ENCODE assay signal across 38 mouse cellular contexts in genomic region chr1:136001438-136001837, GRCm38 (mm10). TPM values are rescaled to one million over a fixed set of nuclear protein-coding genes. Genes with fewer than 3 reads are reported as not detected.
DNase-seq lines count a peak whose midpoint lies in the region; ATAC-seq and TF ChIP-seq lines count a peak whose summit lies in the region.
"Had no signal": no experiment of that assay in that cellular context is flagged by ENCODE, and none has a peak within 500 bp of the region (broad histone marks: within the 10 kb centered on the region; RNA-seq: fewer than 3 reads in every experiment).

No protein-coding gene starts in this region.

- peak overlapping the region; percentile 56; the same call in 1 of the 2 replicates for H3K27ac ChIP-seq in kidney, adult 2 months (ENCODE audit: insufficient read depth, low read depth, low read length)
- no peak overlapping the region for H3K27ac ChIP-seq in kidney, embryonic 15.5 days
- 0 out of 2 replicates have a peak overlapping the region, but pooled peaks have one; percentile 16 for H3K27ac ChIP-seq in liver, postnatal 0 days (ENCODE audit: low read depth)
- no peak overlapping the region for H3K27ac ChIP-seq in intestine, embryonic 15.5 days
- no peak overlapping the region for H3K27ac ChIP-seq in kidney, postnatal 0 days
- H3K27ac ChIP-seq: embryonic facial prominence, embryonic 10.5 days; embryonic facial prominence, embryonic 15.5 days; forebrain, embryonic 12.5 days; heart, adult 2 months; hindbrain, embryonic 10.5 days; hindbrain, embryonic 15.5 days; layer of hippocampus, adult 2 months; midbrain, embryonic 10.5 days; stomach, postnatal 0 days had no signal

- intact Hi-C loops in heart, postnatal 25 days (cut with DNase I): no loop called here

- WGBS in kidney, adult 2 months: 64% methylated on average over 2 of the region's 2 CpGs
- 81% methylated on average over 2 of the region's 2 CpGs for WGBS in kidney, embryonic 15.5 days
- 58% methylated on average over 2 of the region's 2 CpGs for WGBS in liver, postnatal 0 days (ENCODE audit: insufficient replicate concordance)
- WGBS in intestine, embryonic 15.5 days: 81% methylated on average over 2 of the region's 2 CpGs
- 81% methylated on average over 2 of the region's 2 CpGs for WGBS in kidney, postnatal 0 days

- peaks cover 4% of the 10 kb centered on the region; the same call in 1 of the 2 replicates for H3K4me1 ChIP-seq in kidney, adult 2 months (ENCODE audit: control insufficient read depth, insufficient read depth, low read length)
- H3K4me1 ChIP-seq in kidney, embryonic 15.5 days: no peaks in the 10 kb centered on the region
- peaks cover 2% of the 10 kb centered on the region; the same call in 1 of the 2 replicates for H3K4me1 ChIP-seq in liver, postnatal 0 days (ENCODE audit: insufficient read depth)
- no peaks in the 10 kb centered on the region for H3K4me1 ChIP-seq in intestine, embryonic 15.5 days (replicated peaks)
- no peaks in the 10 kb centered on the region for H3K4me1 ChIP-seq in kidney, postnatal 0 days (replicated peaks; ENCODE audit: insufficient read depth, low read length)
- H3K4me1 ChIP-seq: embryonic facial prominence, embryonic 10.5 days; embryonic facial prominence, embryonic 15.5 days; forebrain, embryonic 12.5 days; hindbrain, embryonic 10.5 days; hindbrain, embryonic 15.5 days; midbrain, embryonic 10.5 days had no signal

- TF ChIP-seq EP300 in liver, postnatal 0 days (IDR thresholded peaks at IDR 0.05; ENCODE audit: low read depth): no peak

- TF ChIP-seq POLR2A in kidney, adult 2 months (IDR thresholded peaks at IDR 0.05; ENCODE audit: low read depth, low read length): no peak

- H3K9me3 ChIP-seq in kidney, embryonic 15.5 days (replicated peaks): no peaks in the 10 kb centered on the region
- no peaks in the 10 kb centered on the region for H3K9me3 ChIP-seq in liver, postnatal 0 days (ENCODE audit: low read length)
- no peaks in the 10 kb centered on the region for H3K9me3 ChIP-seq in intestine, embryonic 15.5 days
- no peaks in the 10 kb centered on the region for H3K9me3 ChIP-seq in kidney, postnatal 0 days (replicated peaks; ENCODE audit: low read length)
- H3K9me3 ChIP-seq: embryonic facial prominence, embryonic 10.5 days; embryonic facial prominence, embryonic 15.5 days; forebrain, embryonic 12.5 days; heart, embryonic 12.5 days; hindbrain, embryonic 10.5 days; hindbrain, embryonic 15.5 days had no signal

- H3K9ac ChIP-seq in kidney, embryonic 15.5 days: no peak overlapping the region
- H3K9ac ChIP-seq in liver, postnatal 0 days (replicated peaks): no peak overlapping the region
- no peak overlapping the region for H3K9ac ChIP-seq in intestine, embryonic 15.5 days
- H3K9ac ChIP-seq in kidney, postnatal 0 days (ENCODE audit: low read depth, low read length): no peak overlapping the region
- H3K9ac ChIP-seq: embryonic facial prominence, embryonic 15.5 days; forebrain, embryonic 12.5 days; forebrain, postnatal 0 days; heart, embryonic 12.5 days; hindbrain, embryonic 15.5 days; lung, embryonic 14.5 days had no signal

- DNase-seq in kidney, adult 2 months: peak; percentile 81
- DNase-seq in liver, postnatal 0 days: no peak
- DNase-seq in liver: no peak
- DNase-seq in kidney, postnatal 0 days (ENCODE audit: low spot score): peak; percentile 8
- no peak for DNase-seq in heart, postnatal 25 days (ENCODE audit: low spot score)
- DNase-seq in layer of hippocampus, postnatal 25 days (ENCODE audit: extremely low spot score in 1 of 2, low spot score in 1 of 2): no peak
- DNase-seq: adrenal gland, postnatal 10 days; cerebellum, adult 8-10 months; cerebellum, postnatal 25 days; forebrain, postnatal 0 days; heart, adult 2 months; layer of hippocampus, postnatal 36 days; left cerebral cortex, postnatal 4 days; lung, embryonic 14.5 days; right cerebral cortex, adult 18-20 months; spleen, adult 18-20 months; thymus, adult 18-20 months; thymus, postnatal 25 days had no signal

- H3K27me3 ChIP-seq in kidney, adult 2 months (replicated peaks; ENCODE audit: control insufficient read depth, insufficient read depth, low read length): no peaks in the 10 kb centered on the region
- H3K27me3 ChIP-seq in kidney, embryonic 15.5 days: peaks cover 3% of the 10 kb centered on the region
- no peaks in the 10 kb centered on the region for H3K27me3 ChIP-seq in liver, postnatal 0 days (ENCODE audit: insufficient read depth, low read length)
- no peaks in the 10 kb centered on the region for H3K27me3 ChIP-seq in intestine, embryonic 15.5 days (replicated peaks)
- no peaks in the 10 kb centered on the region for H3K27me3 ChIP-seq in kidney, postnatal 0 days (ENCODE audit: insufficient read depth, low read length)

- no peak overlapping the region for H3K4me3 ChIP-seq in kidney, adult 2 months (ENCODE audit: insufficient read depth, low read depth, low read length)
- H3K4me3 ChIP-seq in kidney, embryonic 15.5 days (replicated peaks): no peak overlapping the region
- H3K4me3 ChIP-seq in liver, postnatal 0 days (ENCODE audit: low read depth, low read length): no peak overlapping the region
- no peak overlapping the region for H3K4me3 ChIP-seq in intestine, embryonic 15.5 days (replicated peaks)
- no peak overlapping the region for H3K4me3 ChIP-seq in kidney, postnatal 0 days (replicated peaks; ENCODE audit: low read depth, low read length)
- H3K4me3 ChIP-seq: embryonic facial prominence, embryonic 10.5 days; embryonic facial prominence, embryonic 15.5 days; forebrain, embryonic 12.5 days; heart, adult 2 months; heart, embryonic 12.5 days; hindbrain, embryonic 10.5 days; hindbrain, embryonic 15.5 days; layer of hippocampus, adult 2 months; midbrain, embryonic 10.5 days had no signal

- TF ChIP-seq CTCF in kidney, adult 2 months (conservative IDR thresholded peaks at IDR 0.05; ENCODE audit: insufficient read depth, insufficient read length, low read depth, low read length): no peak
- TF ChIP-seq CTCF in liver, postnatal 0 days (IDR thresholded peaks at IDR 0.05; ENCODE audit: low read depth): no peak
- no peak for TF ChIP-seq CTCF in kidney, postnatal 0 days (IDR thresholded peaks at IDR 0.05; ENCODE audit: low read depth)

- no peak for ATAC-seq in kidney, embryonic 15.5 days (replicated peaks; ENCODE audit: low FRiP score)
- peak; percentile 57 for ATAC-seq in liver, postnatal 0 days
- peak; percentile 73 for ATAC-seq in intestine, embryonic 15.5 days
- ATAC-seq in kidney, postnatal 0 days (replicated peaks; ENCODE audit: low FRiP score, low read depth): peak; percentile 72; the same call in 1 of the 2 replicates
- ATAC-seq: forebrain, postnatal 0 days; inflammation-experienced regulatory T-cells, adult 6 months; midbrain, embryonic 16.5 days; Patski had no signal

- H3K36me3 ChIP-seq in kidney, adult 2 months (ENCODE audit: control insufficient read depth, insufficient read depth, low read length): no peaks in the 10 kb centered on the region
- no peaks in the 10 kb centered on the region for H3K36me3 ChIP-seq in kidney, embryonic 15.5 days
- H3K36me3 ChIP-seq in liver, postnatal 0 days (replicated peaks; ENCODE audit: insufficient read depth, low read length): no peaks in the 10 kb centered on the region
- no peaks in the 10 kb centered on the region for H3K36me3 ChIP-seq in intestine, embryonic 15.5 days
- H3K36me3 ChIP-seq in kidney, postnatal 0 days (ENCODE audit: insufficient read depth, low read length): no peaks in the 10 kb centered on the region
- H3K36me3 ChIP-seq: embryonic facial prominence, embryonic 10.5 days; embryonic facial prominence, embryonic 15.5 days; forebrain, embryonic 12.5 days; heart, embryonic 12.5 days; hindbrain, embryonic 10.5 days; hindbrain, embryonic 15.5 days; midbrain, embryonic 10.5 days had no signal

- no peak overlapping the region for H3K4me2 ChIP-seq in kidney, embryonic 15.5 days
- no peak overlapping the region; the same call in 1 of the 2 replicates for H3K4me2 ChIP-seq in liver, postnatal 0 days (ENCODE audit: low read depth, low read length)
- no peak overlapping the region for H3K4me2 ChIP-seq in intestine, embryonic 15.5 days (replicated peaks)
- H3K4me2 ChIP-seq in kidney, postnatal 0 days (ENCODE audit: low read length): no peak overlapping the region
- H3K4me2 ChIP-seq: embryonic facial prominence, embryonic 15.5 days; forebrain, embryonic 12.5 days; heart, embryonic 12.5 days; hindbrain, embryonic 15.5 days; lung, embryonic 14.5 days had no signal

RNA-seq across cellular contexts. Expression of gene Igfn1, which starts 4.7 kb away (rescaled TPM):
- polyA plus RNA-seq in kidney, adult 2 months (2012; rRNA removed): 0.61 and 0.78 TPM in 2 replicates
- polyA plus RNA-seq in kidney, embryonic 15.5 days (2015; fragmentation: Nextera tagmentation; extraction: Ambion mirVana): 0.12 and 0.14 TPM in 2 replicates
- not detected in 2 replicates for polyA plus RNA-seq in liver, postnatal 0 days (2015; fragmentation: Nextera tagmentation; extraction: Ambion mirVana)
- 0.06 TPM in 1 of 2 replicates, not detected in the other for polyA plus RNA-seq in intestine, embryonic 15.5 days (2015; fragmentation: Nextera tagmentation; extraction: Ambion mirVana)
- polyA plus RNA-seq in kidney, postnatal 0 days (2015; fragmentation: Nextera tagmentation; extraction: Ambion mirVana): 0.20 and 0.25 TPM in 2 replicates
- under 1 TPM in 1 of 2 experiments, not detected in 1; 0.20 TPM for total RNA-seq in heart, postnatal 25 days (2021)
- under 1 TPM; 0.23 to 0.25 TPM for total RNA-seq in layer of hippocampus, postnatal 25 days (2021)
- total RNA-seq: forebrain, postnatal 0 days; heart, adult 2 months; megakaryocyte progenitor cell, adult 5-6 weeks had no signal
- polyA plus RNA-seq: forebrain, embryonic 12.5 days; forebrain, postnatal 0 days; heart, adult 2 months; inflammation-experienced regulatory T-cells, adult 6 months; lung, embryonic 14.5 days; midbrain, embryonic 10.5 days; midbrain, embryonic 16.5 days; neural tube, embryonic 11.5 days; Patski had no signal

RNA-seq across cellular contexts. Expression of gene Tmem9, which starts 6.5 kb away (rescaled TPM):
- 139 and 160 TPM in 2 replicates for polyA plus RNA-seq in kidney, adult 2 months (2012; rRNA removed)
- 206 and 224 TPM in 2 replicates for polyA plus RNA-seq in kidney, embryonic 15.5 days (2015; fragmentation: Nextera tagmentation; extraction: Ambion mirVana)
- 56.4 and 57.4 TPM in 2 replicates for polyA plus RNA-seq in liver, postnatal 0 days (2015; fragmentation: Nextera tagmentation; extraction: Ambion mirVana)
- polyA plus RNA-seq in intestine, embryonic 15.5 days (2015; fragmentation: Nextera tagmentation; extraction: Ambion mirVana): 142 and 148 TPM in 2 replicates
- 223 and 242 TPM in 2 replicates for polyA plus RNA-seq in kidney, postnatal 0 days (2015; fragmentation: Nextera tagmentation; extraction: Ambion mirVana)
- 10 to 100 TPM; 14.6 to 15.8 TPM for total RNA-seq in heart, postnatal 25 days (2021)
- total RNA-seq in layer of hippocampus, postnatal 25 days (2021): 10 to 100 TPM; 66.8 to 80.8 TPM

RNA-seq across cellular contexts. Expression of gene Ascl5, which starts 49.2 kb away (rescaled TPM):
- polyA plus RNA-seq in kidney, adult 2 months (2012; rRNA removed): not detected in 2 replicates
- not detected in 2 replicates for polyA plus RNA-seq in kidney, embryonic 15.5 days (2015; fragmentation: Nextera tagmentation; extraction: Ambion mirVana)
- not detected in 2 replicates for polyA plus RNA-seq in liver, postnatal 0 days (2015; fragmentation: Nextera tagmentation; extraction: Ambion mirVana)
- not detected in 2 replicates for polyA plus RNA-seq in intestine, embryonic 15.5 days (2015; fragmentation: Nextera tagmentation; extraction: Ambion mirVana)
- polyA plus RNA-seq in kidney, postnatal 0 days (2015; fragmentation: Nextera tagmentation; extraction: Ambion mirVana): not detected in 2 replicates
- total RNA-seq in heart, postnatal 25 days (2021): not detected
- total RNA-seq in layer of hippocampus, postnatal 25 days (2021): not detected
- total RNA-seq: adrenal gland, postnatal 10 days; forebrain, postnatal 0 days; gastrocnemius, adult 8-10 months; gastrocnemius, postnatal 4 days; heart, adult 2 months; layer of hippocampus, adult 2 months; layer of hippocampus, postnatal 36 days; megakaryocyte progenitor cell, adult 5-6 weeks; MEL had no signal
- polyA plus RNA-seq: forebrain, embryonic 12.5 days; heart, adult 2 months; heart, embryonic 12.5 days; heart, postnatal 0 days; hindbrain, embryonic 10.5 days; inflammation-experienced regulatory T-cells, adult 6 months; lung, embryonic 14.5 days; midbrain, embryonic 10.5 days; midbrain, embryonic 16.5 days; neural tube, embryonic 11.5 days; Patski had no signal

RNA-seq across cellular contexts. Expression of gene Cacna1s, which starts 51.1 kb away (rescaled TPM):
- polyA plus RNA-seq in kidney, adult 2 months (2012; rRNA removed): 0.12 and 4.3 TPM in 2 replicates
- 0.49 and 0.57 TPM in 2 replicates for polyA plus RNA-seq in kidney, embryonic 15.5 days (2015; fragmentation: Nextera tagmentation; extraction: Ambion mirVana)
- 0.37 TPM in 1 of 2 replicates, not detected in the other for polyA plus RNA-seq in liver, postnatal 0 days (2015; fragmentation: Nextera tagmentation; extraction: Ambion mirVana)
- polyA plus RNA-seq in intestine, embryonic 15.5 days (2015; fragmentation: Nextera tagmentation; extraction: Ambion mirVana): 0.15 TPM in 1 of 2 replicates, not detected in the other
- polyA plus RNA-seq in kidney, postnatal 0 days (2015; fragmentation: Nextera tagmentation; extraction: Ambion mirVana): 0.17 and 0.20 TPM in 2 replicates
- total RNA-seq in heart, postnatal 25 days (2021): 1 to 10 TPM; 3.6 to 3.7 TPM
- total RNA-seq in layer of hippocampus, postnatal 25 days (2021): under 1 TPM; 0.44 to 0.45 TPM
- total RNA-seq: megakaryocyte progenitor cell, adult 5-6 weeks; MEL had no signal
- polyA plus RNA-seq: lung, embryonic 14.5 days; midbrain, embryonic 10.5 days; Patski; stomach, postnatal 0 days had no signal

Comparison
In these comparisons a context has a peak if more than half of its experiments do, and no peak if none do; other contexts are left out.
1. H3K27ac ChIP-seq: peak in kidney, adult 2 months (single experiment) and liver, postnatal 0 days (single experiment); none in kidney, embryonic 15.5 days (single experiment), intestine, embryonic 15.5 days (single experiment) and kidney, postnatal 0 days (single experiment).
2. DNase-seq: peak in kidney, adult 2 months (single experiment) and kidney, postnatal 0 days (single experiment); none in liver, postnatal 0 days (single experiment), liver (single experiment), heart, postnatal 25 days (single experiment) and layer of hippocampus, postnatal 25 days (0 of 2).